Mouse (Mus musculus): ENCODE results near the gene Capn3.

Capn3 gene

DNA sequence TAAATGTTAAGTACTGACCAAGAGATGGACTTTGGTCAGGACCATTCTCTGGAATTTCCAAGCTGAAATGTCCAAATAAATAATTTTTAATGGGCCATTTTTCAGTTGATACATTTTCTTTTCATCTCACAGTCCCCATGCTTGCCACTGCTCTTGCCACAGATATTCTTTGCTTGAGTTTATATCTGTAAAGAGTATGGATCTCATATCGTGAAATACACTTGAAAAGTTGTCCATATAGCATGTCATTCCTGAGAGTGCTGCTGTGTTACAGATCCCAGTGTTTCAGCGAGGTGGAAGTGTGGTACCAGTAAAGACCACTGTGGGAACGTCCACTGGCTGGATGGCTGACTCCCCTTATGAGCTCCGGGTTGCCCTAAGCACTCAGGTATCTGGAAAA is at the start of gene Capn3:
TSS of gene Capn3 (plus strand) at position 301 of the 400 bp plus-strand sequence.
- no peak for DNase-seq (ENCODE audit: low read depth, low spot score)

DNA sequence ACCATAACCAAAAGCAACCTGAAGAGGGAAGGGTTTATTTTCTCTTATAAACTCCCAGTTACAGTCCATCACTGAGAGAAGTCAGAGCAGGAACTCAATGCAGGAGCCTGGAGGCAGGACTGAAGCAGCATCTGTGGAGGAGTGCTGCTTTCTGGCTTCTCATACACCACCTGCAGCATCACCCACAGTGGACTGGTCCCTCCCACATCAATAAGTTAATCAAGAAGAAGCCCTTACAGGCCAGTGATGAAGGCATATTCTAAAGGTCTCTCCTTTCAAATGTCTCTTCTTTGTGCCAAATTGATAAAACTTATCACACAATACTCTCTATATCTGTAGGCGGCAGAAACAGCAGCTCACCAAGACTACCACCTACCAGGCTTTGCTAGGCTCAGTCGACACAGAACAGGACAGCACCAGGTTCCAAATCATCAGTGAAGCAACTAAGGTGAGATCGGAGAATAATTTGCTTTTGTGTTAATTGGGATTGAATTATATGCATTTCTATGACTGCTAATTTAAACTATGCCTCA is 44.7 kb upstream of the Capn3 start:
- no peak for DNase-seq (ENCODE audit: low read depth, low spot score)

DNA sequence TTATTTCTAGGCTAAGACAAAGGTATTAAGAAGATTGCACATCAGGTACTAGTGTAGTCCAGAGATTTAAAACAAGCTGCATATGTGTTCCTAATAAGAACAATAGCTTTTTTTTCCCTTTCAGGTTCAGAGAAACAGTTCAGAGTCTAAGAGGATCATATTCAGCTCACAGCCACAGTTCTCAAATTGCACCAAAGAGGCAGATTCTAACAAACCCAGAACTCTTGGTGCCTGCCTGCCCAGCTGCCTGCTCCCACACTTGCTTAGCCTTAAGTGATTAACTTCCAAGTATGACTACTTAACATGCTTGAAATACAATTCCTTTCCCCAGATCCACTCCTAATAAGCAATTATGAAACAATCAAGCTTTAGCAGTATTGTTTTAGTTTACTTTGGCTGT is 41.7 kb upstream of the Capn3 start:
- DNase-seq (ENCODE audit: low read depth, low spot score): no peak

DNA sequence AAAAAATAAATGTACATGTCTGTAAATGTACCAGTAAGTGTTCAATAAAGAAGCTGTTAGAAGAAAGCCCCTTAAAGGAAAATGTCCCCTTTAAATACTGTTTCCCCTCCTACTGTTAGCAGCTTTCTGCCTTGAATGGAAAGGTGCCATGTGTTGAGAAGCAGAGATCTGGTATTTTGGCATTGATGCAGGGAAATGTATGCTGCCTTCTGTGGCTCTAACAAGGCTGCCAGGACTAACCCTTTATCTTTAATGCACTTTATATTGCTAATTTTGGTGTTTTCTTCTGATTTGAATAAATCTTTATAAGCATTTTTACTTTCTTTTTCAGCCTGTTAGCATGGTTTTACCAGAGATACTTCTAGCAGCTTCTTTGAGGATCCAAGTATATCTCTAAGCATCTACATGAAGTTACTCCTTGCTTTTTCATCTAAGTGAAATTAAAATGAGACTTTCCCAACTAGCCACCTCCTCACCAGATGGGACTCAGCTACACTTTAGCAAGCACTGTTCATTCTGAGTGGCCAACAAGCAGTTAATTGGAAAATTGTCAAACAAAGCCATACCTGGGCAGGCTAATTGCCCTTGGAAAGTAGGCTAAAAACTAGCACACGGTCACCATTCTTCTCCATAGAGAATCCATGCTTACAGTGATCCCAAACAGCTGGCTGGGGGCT is 40.9 kb upstream of the Capn3 start:
- DNase-seq (ENCODE audit: low read depth, low spot score): no peak

DNA sequence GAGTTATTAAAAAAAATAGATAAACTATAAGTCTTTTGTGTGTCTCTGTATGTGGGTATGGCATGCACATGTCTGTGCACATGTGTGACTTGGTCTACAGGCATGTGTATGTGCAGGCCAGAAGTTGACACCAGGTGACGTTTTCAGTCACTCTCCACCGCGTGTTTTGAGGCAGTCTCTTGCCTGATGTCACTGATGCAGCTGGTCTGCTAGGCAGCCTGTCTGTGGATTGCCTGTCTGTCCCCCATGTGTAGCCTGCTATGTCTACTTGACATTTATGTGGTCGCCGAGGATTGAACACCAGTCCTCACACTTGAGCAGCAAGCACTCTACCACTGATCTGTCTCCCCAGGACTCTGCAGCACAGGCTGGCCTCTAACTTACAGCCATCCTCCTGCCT is 31.4 kb upstream of the Capn3 start:
- no peak for DNase-seq (ENCODE audit: low read depth, low spot score)

DNA sequence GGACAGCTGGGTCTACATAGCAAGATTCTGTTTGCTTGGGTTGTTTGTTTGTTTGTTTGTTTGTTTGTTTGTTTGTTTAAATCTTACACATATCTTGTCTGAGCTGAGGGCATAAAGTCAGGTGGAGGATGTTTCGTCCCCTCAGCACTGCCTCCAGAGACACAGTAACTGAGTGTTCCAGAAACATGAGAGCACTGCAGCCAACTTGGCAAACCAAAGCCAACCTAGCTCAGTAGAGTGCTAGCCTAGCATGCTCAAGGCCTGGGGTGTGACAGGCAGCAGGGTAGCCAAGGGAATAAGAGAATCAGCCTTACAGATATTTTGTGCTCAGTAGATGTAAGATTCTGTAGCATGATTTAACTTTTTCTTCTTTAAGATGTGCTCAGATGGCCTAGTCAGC is 11.3 kb upstream of the Capn3 start:
- DNase-seq (ENCODE audit: low read depth, low spot score): no peak

DNA sequence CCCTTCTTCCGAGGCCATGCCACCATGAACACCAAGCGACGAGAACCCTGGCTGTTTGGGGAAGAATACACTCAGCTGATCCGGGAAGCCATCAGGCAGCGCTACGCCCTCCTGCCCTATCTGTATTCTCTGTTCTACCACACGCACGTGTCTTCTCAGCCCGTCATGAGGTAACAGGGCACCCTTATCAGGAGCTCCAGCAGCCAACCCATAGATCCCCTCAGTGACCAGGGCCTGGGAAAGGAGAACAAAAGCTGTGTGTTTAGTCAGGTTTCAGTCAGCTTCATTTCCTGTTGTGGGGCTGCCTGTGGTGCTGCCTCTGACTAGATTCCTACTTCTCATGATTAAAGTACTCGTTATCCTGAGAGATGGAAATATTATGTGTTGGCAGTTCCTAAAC is 9.4 kb upstream of the Capn3 start:
- no peak for DNase-seq (ENCODE audit: low read depth, low spot score)

DNA sequence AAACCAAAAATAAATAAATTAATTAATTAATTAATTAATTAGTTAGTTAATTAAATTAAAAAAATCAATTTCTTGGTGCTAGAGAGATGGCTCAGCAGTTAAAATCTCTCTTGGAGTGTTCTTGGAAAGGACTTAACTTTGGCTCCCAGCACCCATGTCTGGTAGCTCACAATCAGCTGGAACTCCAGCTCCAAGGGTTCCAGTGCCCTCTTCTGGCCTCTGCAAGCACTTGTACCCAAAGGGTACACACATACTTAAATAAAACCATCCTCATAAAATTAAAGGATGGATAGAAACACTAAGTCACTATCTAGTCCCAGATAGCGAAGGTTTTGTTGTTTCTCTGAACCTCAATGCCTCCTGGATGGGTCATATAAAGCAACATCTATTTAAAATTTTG is 8.5 kb upstream of the Capn3 start:
- DNase-seq (ENCODE audit: low read depth, low spot score): peak; percentile 5

DNA sequence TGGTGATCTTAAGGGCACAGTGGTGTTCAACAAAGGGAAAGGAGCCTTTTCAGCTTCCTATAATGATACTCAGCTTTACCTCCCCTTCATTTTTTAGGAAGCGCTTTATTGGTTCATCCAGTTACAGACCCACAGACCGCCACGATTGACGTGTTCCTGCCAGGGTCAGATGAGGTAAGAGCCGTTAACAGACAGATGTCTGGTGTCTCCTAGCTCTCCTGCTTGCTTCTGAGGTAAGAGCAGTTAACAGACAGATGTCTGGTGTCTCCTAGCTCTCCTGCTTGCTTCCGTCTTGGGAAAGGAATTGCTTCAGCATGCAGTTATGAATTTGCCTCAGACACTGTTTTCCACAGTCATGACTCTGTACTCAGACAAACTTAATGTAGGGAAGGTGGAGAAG is 5.1 kb upstream of the Capn3 start:
- DNase-seq (ENCODE audit: low read depth, low spot score): no peak

DNA sequence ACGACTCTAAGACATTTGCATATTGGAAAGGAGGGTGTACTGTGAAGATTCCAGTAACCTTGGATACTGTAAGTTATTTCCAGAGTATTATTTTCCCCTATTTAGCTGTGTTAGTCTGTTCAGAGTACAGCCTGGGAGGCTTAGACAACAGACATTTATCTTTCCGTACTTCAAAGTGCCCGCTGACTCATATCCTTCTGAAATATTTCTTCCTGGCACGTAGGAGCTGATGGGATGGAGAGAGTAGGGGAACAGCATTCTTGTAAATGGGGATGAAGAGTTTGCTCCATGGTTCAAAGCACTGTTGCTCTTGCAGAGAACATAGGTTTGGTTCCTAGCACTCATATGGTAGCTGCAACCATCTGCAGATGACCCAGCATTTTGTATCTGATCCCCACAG is 3.2 kb upstream of the Capn3 start:
- no peak for DNase-seq (ENCODE audit: low read depth, low spot score)

DNA sequence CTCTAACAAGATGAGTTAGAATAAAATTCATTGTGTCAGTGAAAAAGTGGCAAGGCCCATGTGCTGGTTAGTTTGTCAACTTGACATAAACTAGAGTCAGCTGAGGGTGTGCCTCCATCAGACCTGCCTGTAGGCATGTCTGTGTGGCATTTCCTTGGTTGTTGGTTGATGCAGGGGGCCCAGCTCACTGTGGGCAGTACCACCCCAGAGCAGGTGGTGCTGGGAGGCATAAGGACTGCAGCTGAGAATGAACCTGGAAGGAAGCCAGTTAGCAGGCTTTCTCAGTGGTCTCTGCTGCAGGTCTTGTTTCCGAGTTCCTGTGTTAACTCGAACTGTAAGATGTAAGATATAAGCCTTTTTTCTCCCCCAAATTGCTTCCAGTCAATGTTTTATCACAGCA is 832 bp upstream of the Capn3 start:
- no peak for DNase-seq (ENCODE audit: low read depth, low spot score)

DNA sequence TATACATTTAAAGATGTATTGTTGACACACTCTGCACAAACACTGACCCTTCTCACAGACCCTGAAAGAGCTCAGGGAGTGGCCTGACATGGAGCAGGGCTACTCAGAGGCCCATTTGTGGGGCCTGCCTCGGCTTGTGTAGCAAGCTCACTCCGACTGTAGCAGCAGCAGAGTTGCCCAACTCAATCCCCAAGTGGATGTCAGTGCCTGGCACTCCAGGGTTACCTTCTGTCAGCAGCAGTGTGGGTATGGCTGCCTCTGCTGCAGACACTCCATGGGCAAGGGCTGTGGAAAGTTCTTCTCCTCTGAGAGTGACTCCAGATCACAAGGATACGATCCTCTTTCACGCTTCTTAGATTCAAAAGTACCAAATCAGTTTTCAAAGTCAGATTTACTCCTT is 4.4 kb downstream of the Capn3 start:
- DNase-seq (ENCODE audit: low read depth, low spot score): no peak

DNA sequence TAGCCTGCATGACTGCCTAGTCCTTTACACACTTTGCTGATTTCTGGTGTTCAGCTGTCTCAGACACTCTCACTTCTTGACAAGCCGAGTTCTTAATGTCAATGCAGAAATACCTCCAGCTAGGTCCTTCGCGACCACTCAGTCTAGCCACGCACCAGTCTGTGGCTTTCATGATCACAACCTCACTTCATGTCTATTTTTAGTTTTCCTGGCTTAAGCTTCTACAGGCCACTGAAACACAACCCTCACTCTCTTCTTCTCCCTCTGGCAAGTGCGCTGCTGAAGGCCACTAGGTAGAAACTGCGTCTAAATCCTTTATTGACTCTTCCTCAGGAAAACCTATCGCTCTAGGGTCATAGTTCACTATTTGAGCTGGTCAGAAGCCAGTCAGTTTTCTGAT is 7.5 kb downstream of the Capn3 start:
- no peak for DNase-seq (ENCODE audit: low read depth, low spot score)

DNA sequence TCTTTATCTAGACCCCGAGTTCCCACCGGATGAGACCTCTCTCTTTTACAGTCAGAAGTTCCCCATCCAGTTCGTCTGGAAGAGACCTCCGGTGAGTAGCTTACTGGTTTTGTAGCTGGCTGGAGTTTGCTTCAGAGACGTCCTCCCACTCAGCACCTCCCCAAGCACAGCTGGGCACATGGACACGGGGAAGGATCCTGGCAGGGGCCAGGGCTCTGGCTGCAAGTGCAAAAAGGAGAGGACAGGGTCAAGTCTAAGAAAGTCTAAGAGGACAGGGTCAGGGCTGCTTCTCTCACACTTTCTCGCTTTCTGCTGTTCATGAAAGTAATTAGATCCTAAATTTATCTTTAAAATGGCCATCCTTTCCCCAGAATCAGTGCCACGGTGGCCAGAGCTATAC is 8.3 kb downstream of the Capn3 start:
- DNase-seq (ENCODE audit: low read depth, low spot score): no peak

DNA sequence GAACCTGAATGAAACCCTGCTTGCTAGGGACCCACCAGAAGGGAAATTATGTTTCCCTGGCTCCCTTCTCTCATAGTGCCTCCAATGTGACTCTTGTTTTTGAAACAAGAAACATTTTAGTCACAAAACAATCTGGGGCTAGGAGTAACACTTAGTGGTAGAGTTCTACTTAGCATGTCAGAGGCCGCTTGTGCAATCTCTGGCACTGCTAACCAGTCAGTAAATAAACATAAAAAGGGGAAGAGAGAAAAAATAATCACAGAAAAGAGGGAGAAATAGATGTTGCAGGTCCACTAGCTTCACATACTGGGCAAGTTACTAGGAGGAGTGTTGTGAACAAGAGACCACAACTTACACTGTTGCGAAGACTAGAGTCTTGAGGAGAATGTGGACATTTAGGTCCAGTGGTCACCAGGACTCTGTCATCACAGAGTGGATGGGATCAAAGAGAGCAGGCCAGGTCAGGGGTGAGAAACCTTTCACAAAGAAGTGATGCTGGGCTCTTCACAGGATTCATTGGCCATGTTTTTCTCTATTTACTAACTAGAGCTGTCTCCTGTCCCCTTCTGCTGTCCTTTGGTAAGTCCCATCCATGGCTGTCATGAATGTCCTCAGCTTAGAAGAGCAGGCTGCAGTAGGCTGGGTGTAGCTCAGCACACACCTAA is 9.0 kb downstream of the Capn3 start:
- DNase-seq (ENCODE audit: low read depth, low spot score): no peak

DNA sequence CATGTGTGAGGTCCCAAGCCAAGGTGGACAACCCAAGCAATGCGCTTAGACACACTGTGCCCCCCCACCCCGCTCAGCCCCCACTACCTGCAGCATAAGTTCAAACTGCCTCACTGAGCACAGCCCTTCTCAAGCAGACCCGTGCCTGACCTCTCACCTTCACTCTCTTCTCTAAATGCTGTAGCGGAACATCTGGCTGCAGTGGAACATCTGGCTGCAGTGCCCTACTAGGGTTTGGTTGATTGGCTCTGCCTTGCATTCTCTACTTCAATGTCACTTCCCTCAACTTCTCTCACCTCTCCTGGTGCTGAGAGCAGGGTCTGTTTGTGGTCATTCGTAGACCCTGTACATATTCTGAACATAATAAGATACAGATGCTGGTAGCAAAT is 9.6 kb downstream of the Capn3 start:
- DNase-seq (ENCODE audit: low read depth, low spot score): no peak

DNA sequence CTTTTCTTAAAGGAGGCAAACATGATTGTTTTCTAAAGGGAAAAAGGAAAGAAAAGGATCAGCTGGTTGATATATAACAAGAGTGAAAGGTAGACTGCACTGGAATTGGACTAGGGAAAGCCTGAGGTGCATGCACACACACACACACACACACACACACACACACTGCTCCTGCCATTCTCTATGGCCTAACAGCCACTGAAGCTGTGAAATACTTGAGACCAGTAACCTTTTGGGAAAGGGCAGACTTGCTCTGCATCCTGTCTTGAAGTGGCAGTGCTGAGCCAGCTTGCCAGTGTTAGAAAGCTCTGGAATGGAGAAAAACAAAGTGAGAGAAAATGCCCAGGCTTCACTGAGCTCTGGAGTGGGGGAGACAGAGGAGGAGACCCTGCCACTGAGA is 12.2 kb downstream of the Capn3 start:
- no peak for DNase-seq (ENCODE audit: low read depth, low spot score)

DNA sequence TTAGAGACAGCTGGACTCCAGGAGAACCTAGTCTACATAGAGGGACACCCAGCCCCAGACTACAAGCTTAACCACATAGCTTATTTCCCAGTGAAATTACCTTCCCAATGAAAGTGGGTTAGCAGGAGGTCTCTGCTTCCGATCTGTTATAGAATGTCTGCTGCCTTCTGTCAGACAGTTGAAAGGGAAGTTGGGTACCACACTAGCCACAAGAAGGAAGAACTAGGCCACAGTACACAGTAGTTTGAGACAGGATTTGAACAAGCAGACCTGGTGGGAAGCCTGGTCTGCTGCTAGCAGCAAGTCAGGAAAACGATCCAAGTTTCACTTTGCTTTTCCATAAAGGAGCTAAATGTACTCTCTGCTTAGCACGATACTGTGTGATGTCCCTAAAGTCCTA is 13.4 kb downstream of the Capn3 start:
- DNase-seq (ENCODE audit: low read depth, low spot score): no peak

DNA sequence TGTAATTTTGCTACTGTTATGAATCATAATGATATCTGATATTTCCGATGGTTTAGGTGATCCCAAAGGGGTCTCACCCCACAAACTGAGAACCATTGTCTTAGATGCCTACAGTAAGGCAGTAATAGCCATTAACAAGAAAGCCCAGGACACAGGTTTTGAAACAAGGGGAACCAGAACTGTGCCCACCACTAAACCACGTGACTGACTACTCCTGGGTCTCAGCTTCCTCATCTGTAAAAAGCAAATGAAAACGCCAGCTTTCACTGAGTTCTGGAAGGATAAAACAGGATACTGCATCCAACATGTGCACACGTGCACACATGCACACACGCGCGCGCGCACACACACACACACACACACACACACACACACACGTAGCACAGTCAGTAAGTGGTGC is 13.9 kb downstream of the Capn3 start:
- DNase-seq (ENCODE audit: low read depth, low spot score): no peak

DNA sequence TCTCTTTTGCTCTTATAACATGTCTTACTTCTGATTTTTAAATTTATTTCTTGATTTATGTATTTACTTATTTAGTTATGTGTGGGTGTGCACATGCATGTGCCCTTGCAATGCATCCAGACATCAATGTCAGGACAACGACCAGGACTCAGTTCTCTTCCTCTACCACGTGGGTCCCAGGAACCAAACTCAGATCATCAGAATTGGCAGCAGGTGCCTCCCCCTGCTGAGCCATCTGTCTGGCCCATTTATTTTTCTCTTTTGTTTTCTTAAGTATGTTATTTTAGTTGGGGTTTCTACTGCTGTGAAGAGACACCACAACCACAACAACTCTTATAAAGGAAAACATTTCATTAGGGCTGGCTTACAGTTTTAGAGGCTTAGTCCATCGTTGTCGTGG is 15.0 kb downstream of the Capn3 start:
- no peak for DNase-seq (ENCODE audit: low read depth, low spot score)

DNA sequence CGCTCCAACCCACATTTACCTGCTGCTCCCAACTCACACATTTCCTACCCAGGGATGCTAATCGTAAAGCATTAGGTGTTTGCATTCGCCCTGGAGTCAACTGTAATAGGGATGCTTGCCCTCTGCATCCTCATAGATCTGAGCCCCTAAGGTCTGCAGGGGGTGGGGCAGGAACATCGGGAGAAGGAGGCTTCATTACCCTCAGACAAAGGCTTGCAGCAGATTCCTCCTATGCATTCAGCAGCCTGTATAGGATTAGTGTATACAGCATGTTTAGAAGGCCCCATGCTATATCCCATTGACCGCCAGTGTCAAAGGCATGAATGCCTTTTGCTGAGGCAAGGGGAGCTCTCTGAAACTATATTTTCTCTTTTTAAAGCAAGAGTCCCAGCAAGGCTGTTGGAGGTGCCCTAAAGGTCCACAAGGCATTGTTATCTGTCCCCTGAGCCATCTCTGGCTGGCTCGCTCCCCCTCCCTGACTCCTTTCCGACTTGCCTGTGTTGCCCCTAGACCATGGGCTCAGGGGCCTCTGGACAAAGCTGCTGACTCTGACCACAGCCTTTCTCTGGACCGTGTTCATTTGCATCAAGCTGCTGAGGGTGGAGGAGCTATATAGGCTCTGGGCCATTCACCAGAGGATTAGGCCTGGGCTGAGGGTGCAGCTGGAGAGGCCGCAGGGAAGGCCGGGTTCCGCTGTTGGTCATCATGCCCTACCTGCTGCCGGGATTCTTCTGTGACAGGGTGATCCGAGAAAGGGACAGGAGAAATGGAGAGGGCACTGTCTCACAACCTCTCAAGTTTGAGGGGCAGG is 20.7 kb downstream of the Capn3 start:
- DNase-seq (ENCODE audit: low read depth, low spot score): no peak

DNA sequence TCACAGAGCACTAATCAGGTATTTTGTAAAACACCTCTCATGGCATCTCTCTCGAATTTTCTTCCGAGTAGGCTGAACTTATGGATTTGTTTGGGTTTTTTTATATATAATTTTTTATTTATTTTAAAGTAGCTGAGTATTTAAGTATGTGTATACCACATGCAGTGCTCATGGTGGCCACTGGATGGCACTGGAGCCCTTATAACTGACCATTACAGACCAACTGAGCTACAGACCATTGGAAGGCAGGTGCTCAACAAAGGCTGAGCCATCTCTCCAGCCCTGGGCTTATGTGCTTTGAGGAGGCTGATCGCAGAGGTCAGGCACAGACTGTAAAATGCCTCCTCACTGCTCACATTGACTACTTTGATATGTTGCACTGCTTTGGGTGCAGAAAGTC is 22.8 kb downstream of the Capn3 start:
- peak; percentile 87 for DNase-seq (ENCODE audit: low read depth, low spot score)

DNA sequence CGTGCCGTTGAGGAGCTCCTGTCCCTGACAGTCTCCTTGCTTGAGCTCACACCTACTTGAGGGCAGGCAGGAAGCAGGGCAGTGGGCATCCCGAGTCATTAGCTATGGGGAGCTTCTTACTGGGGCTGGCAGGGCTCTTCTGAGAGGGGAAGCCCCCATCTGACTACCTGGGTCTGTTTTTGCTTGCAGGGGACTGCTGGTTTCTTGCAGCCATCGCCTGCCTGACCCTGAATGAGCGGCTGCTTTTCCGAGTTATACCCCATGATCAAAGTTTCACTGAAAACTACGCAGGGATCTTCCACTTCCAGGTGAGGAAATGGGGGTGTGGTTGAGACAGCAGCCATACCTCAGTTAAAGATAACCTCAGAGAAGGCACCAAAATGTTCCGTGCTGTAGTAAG is 26.1 kb downstream of the Capn3 start:
- peak; percentile 52 for DNase-seq (ENCODE audit: low read depth, low spot score)

Measured in CD4-positive, CD25-positive, alpha-beta regulatory T cell, adult 2 months (primary cell).